Mouse (Mus musculus) gastrocnemius, postnatal 4 days (tissue): ENCODE measurements at regions not wholly inside any gene's neighbourhood (a gene's known extent, or its start where the extent isn't known, plus 50 kb on each side); places are given as distances from the start of the nearest gene placed in this dataset.

ENCODE experiments used
- DNase-seq, 2 experiments: peaks; one replicate each; pipeline ENCODE4 v3.0.0; 2021 to 2022; ENCODE audit warnings: low spot score in 2 of 2, mixed read lengths in 2 of 2

DNA sequence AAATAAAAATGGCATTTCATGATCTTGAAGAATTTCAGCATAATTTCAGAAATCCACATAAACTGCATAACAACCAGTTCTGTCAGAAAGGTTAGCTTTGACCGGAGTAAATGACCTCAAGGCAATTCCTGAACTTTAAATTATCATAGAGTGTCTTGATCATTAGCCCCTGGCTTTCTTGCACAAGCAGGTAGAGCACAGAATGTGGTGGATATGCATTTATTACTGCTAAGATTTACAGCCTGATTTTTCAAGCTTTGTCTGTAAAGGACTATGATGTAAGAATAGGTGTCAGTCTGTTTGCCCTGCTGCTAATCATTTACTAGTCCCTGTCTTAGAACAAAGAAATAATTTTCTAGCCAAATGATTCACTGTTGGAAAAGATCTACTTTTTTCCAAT lies 347.3 kb downstream of the Ppp1r3a start:
- DNase-seq = no peak

DNA sequence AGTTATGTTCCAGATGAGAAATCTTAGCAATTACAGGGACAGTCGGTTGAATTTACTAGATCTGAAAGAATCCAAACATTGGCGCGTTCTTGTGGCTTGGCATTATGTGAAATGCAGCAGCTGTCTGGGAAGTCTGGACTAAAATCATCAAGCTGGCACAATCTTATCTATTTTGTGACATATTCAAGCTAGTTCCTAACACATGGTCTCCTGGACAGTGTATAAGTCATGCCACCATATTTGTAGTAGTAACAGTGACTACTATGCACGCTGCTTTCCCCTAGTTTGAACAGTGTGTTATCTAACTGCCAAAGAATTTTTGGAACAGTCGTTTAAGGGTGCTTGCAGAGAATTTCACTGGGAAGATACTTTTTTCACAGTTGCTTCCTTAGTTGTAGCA lies 396.8 kb downstream of the Ppp1r3a start:
- no peak for DNase-seq
